Mouse (Mus musculus) erythroblast, embryonic 14.5 days (primary cell): Measurements from ENCODE around the gene Ephb6. TPM values are rescaled to one million over a fixed set of nuclear protein-coding genes. Genes with fewer than 3 reads are reported as not detected.

Source experiments
- H3K27me3 ChIP-seq: 2 replicates; pipeline ENCODE4 v1.6.1; 2012; ENCODE audit warnings: inconsistent platforms; ENCODE audit not compliant: control insufficient read depth
- H3K36me3 ChIP-seq: 2 replicates; pipeline ENCODE4 v1.6.1; 2012; ENCODE audit warnings: mild to moderate bottlenecking, inconsistent platforms; ENCODE audit not compliant: control insufficient read depth
- H3K4me1 ChIP-seq: 2 replicates; pipeline ENCODE4 v1.6.1; 2012; ENCODE audit warnings: inconsistent platforms; ENCODE audit not compliant: control insufficient read depth
- H3K4me3 ChIP-seq: replicated peaks from 2 replicates; pipeline ENCODE3; 2012; ENCODE audit warnings: moderate library complexity, mild to moderate bottlenecking, inconsistent platforms
- H3K9me3 ChIP-seq: 2 replicates; pipeline ENCODE4 v1.6.1; 2012; ENCODE audit warnings: low read length, inconsistent platforms, mixed read lengths; ENCODE audit not compliant: control insufficient read depth
- GATA1 ChIP-seq: IDR thresholded peaks from 2 replicates; pipeline ENCODE4 v1.6.1; 2012; ENCODE audit warnings: low read length, inconsistent platforms, mixed read lengths
- TAL1 ChIP-seq: IDR thresholded peaks from 3 replicates; pipeline ENCODE4 v1.6.1; 2012; ENCODE audit warnings: low read length, inconsistent platforms, mixed read lengths
- polyA plus RNA-seq: library from polyadenylated mRNA; stranded (reverse); fragments of >175 nt; gene quantifications from 2 replicates; pipeline ENCODE4 v1.2.3, GENCODE M21; 2012

Gene Ephb6
- polyA plus RNA-seq, 1 experiment = 0.10 TPM

DNA sequence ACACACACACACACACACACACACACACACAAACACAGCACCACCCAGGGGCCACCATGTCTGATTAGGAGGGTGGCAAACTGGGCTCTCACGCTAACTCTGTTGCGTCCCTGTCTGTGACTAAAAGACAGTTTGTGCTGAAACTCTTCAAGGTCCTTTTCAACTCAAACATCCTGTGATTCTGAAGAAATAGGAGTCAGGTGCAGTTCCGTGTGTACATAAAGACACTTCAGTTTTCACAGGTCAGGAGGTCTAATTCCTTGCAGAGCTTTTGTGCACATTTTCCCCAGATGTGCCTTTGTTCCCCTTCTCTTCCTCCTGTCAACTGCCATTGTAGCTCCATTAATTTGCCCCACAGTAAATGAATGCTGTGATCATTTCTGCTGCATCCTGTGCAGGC lies 35.2 kb downstream of the Ephb6 start:
- no peaks in the 10 kb centered on the region for H3K9me3 ChIP-seq
- H3K4me1 ChIP-seq = no peaks in the 10 kb centered on the region
- H3K4me3 ChIP-seq = no peak overlapping the region
- no peaks in the 10 kb centered on the region for H3K36me3 ChIP-seq
- H3K27me3 ChIP-seq = no peaks in the 10 kb centered on the region
- TF ChIP-seq TAL1 (no peak), GATA1 (no peak)

- Histone ChIP-seq H3K4me3 (no peak overlapping the region), H3K4me1 (no peaks in the 10 kb centered on the region), H3K36me3 (no peaks in the 10 kb centered on the region), H3K27me3 (no peaks in the 10 kb centered on the region), H3K9me3 (no peaks in the 10 kb centered on the region)
- no peak for TF ChIP-seq TAL1
Observed at GRCm38 (mm10) chr6:41641173-41641866, 36.0 kb downstream of the Ephb6 start.

GRCm38 (mm10) chr6:41642765-41643164 lies 37.5 kb downstream of the Ephb6 start:
- TF ChIP-seq TAL1 = no peak
- no peak for TF ChIP-seq GATA1
- Histone ChIP-seq H3K4me3 (no peak overlapping the region), H3K4me1 (no peaks in the 10 kb centered on the region), H3K9me3 (no peaks in the 10 kb centered on the region), H3K27me3 (no peaks in the 10 kb centered on the region), H3K36me3 (no peaks in the 10 kb centered on the region)

DNA sequence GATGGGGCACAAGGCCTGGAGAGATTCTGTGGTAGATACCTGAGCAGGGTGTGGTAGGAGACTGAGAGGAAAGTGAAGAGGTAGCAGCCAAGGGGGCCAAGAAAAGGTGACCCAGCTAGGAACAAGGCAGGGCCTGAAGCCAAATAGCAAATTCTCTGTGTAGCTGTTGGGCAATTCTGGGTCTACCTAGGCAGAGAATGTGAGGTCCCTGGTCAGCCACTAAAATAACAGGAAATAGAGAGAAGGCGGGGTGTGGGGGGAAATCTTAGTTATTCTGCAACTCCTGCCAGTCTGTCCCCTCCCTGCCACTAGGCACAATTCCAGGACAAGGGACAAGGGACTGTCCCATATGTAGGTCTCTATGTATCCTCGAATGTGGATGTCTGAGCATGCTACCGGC lies 37.9 kb downstream of the Ephb6 start:
- Histone ChIP-seq H3K9me3 (no peaks in the 10 kb centered on the region), H3K4me1 (no peaks in the 10 kb centered on the region), H3K27me3 (no peaks in the 10 kb centered on the region), H3K4me3 (no peak overlapping the region), H3K36me3 (no peaks in the 10 kb centered on the region)
- TF ChIP-seq GATA1 (no peak), TAL1 (no peak)

DNA sequence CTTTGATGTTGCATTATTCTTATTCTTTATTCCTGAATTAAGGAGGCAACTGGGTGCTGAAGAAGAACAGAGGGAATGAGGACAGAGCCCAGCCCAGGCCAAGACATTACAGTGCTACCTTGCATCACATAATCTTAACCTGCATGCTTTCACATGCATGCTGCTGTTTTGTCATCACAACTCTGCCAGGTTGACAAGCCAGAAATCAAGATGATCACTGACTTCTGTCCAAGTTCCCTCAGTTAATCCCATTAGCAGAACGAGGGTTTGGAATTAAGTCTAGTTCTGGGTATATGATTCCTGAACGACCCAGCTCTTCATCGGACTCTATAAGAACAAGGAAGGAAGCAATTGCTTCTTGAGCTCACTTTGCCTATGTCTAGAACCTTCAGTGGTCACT lies 40.9 kb downstream of the Ephb6 start:
- TF ChIP-seq GATA1 (no peak), TAL1 (no peak)
- Histone ChIP-seq H3K27me3 (no peaks in the 10 kb centered on the region), H3K36me3 (no peaks in the 10 kb centered on the region)

GRCm38 (mm10) chr6:41646672-41647071 lies 41.4 kb downstream of the Ephb6 start:
- H3K36me3 ChIP-seq = no peaks in the 10 kb centered on the region
- TF ChIP-seq GATA1 = no peak
- no peak for TF ChIP-seq TAL1
- H3K4me1 ChIP-seq = no peaks in the 10 kb centered on the region
- H3K27me3 ChIP-seq = no peaks in the 10 kb centered on the region
- no peak overlapping the region for H3K4me3 ChIP-seq
- no peaks in the 10 kb centered on the region for H3K9me3 ChIP-seq

More for the DNA sequence above, 40.9 kb downstream of the Ephb6 start:
- H3K9me3 ChIP-seq = no peaks in the 10 kb centered on the region
- H3K4me3 ChIP-seq = no peak overlapping the region
- no peaks in the 10 kb centered on the region for H3K4me1 ChIP-seq

DNA sequence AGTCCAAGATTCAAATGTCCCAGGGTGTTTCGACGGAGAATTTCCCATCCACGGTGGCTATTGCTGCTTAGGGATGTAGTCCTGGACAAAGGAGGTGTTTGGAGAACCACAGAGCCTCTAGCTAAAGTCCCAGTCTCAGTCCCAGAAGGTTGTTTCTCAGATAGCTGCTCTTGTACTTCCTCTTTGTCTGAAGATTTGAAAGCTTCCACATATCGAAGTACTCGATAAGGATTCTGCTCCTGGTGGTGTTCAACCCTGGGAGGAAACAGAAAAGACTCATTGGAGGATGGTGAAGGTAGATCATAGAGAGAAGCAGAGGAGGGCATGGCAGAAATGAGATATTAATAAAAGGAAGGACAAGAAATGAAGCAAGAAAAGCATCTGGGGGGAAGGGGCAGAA lies 47.9 kb downstream of the Ephb6 start:
- no peak overlapping the region for H3K4me3 ChIP-seq

GRCm38 (mm10) chr6:41654648-41655047 lies 49.4 kb downstream of the Ephb6 start:
- no peaks in the 10 kb centered on the region for H3K36me3 ChIP-seq
- no peaks in the 10 kb centered on the region; the same call in 1 of the 2 replicates for H3K4me1 ChIP-seq
- no peaks in the 10 kb centered on the region for H3K27me3 ChIP-seq
- TF ChIP-seq TAL1 (no peak), GATA1 (no peak)
- no peak overlapping the region for H3K4me3 ChIP-seq
- no peaks in the 10 kb centered on the region for H3K9me3 ChIP-seq

More for the DNA sequence above, 47.9 kb downstream of the Ephb6 start:
- H3K36me3 ChIP-seq = no peaks in the 10 kb centered on the region
- no peaks in the 10 kb centered on the region for H3K27me3 ChIP-seq
- no peaks in the 10 kb centered on the region; the same call in 1 of the 2 replicates for H3K4me1 ChIP-seq
- TF ChIP-seq TAL1 (no peak), GATA1 (no peak)
- H3K9me3 ChIP-seq = no peaks in the 10 kb centered on the region

DNA sequence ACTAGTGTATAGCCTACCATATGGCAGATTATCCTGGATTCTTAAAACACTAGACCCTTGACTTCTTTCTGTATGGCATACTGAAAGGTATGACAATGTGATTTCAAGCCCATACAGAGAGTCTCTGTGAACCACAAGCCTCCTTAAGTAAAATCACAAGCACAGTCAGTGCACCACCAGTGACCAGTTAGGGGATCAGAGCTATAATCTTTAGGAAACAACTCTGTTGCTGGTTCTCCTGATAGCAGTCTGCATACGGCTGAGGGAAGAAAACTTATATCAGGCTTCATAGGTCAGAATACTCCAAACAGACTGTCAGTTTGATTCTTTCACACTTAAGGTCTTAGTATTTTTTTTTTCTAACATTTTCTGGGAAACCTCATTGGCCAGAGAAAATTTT lies 53.2 kb downstream of the Ephb6 start:
- no peak for TF ChIP-seq TAL1
- no peak for TF ChIP-seq GATA1
- Histone ChIP-seq H3K36me3 (no peaks in the 10 kb centered on the region), H3K27me3 (no peaks in the 10 kb centered on the region), H3K4me3 (no peak overlapping the region), H3K9me3 (no peaks in the 10 kb centered on the region), H3K4me1 (no peaks in the 10 kb centered on the region; the same call in 1 of the 2 replicates)

GRCm38 (mm10) chr6:41662320-41662719 lies 57.0 kb downstream of the Ephb6 start:
- Histone ChIP-seq H3K36me3 (no peaks in the 10 kb centered on the region), H3K4me3 (no peak overlapping the region), H3K9me3 (no peaks in the 10 kb centered on the region), H3K27me3 (no peaks in the 10 kb centered on the region), H3K4me1 (no peaks in the 10 kb centered on the region)
- no peak for TF ChIP-seq TAL1
- TF ChIP-seq GATA1 = no peak

Other genes with a start within 250 kb of the Ephb6 start
- not detected in 2 replicates for gene Prss3, start 227.8 kb upstream of the Ephb6 start, polyA plus RNA-seq
- gene Gm5771, start 213.1 kb upstream of the Ephb6 start, polyA plus RNA-seq = not detected in 2 replicates
- not detected in 2 replicates for gene Gm10334, start 159.3 kb upstream of the Ephb6 start, polyA plus RNA-seq
- gene Prss1, start 146.6 kb upstream of the Ephb6 start, polyA plus RNA-seq = not detected in 2 replicates
- gene Prss2, start 83.7 kb upstream of the Ephb6 start, polyA plus RNA-seq = not detected in 2 replicates
- gene Trpv6, start 30.9 kb downstream of the Ephb6 start, polyA plus RNA-seq = 0.04 TPM in 1 of 2 replicates, not detected in the other
- gene Trpv5, start 75.3 kb downstream of the Ephb6 start, polyA plus RNA-seq = 0.01 TPM in 1 of 2 replicates, not detected in the other
- not detected in 2 replicates for gene Llcfc1, start 78.9 kb downstream of the Ephb6 start, polyA plus RNA-seq
- 24.5 and 29.0 TPM in 2 replicates for gene Kel, start 98.9 kb downstream of the Ephb6 start, polyA plus RNA-seq
- gene Olfr459, start 169.7 kb downstream of the Ephb6 start, polyA plus RNA-seq = 0.01 TPM in 1 of 2 replicates, not detected in the other
- gene Pip, start 242.1 kb downstream of the Ephb6 start, polyA plus RNA-seq = not detected in 2 replicates
- not detected in 2 replicates for gene Sval2, start 247.5 kb downstream of the Ephb6 start, polyA plus RNA-seq